Mouse (Mus musculus): ENCODE data around the gene She. TPM values are rescaled to one million over a fixed set of nuclear protein-coding genes. Genes with fewer than 3 reads are reported as not detected.

Gene She
- polyA plus RNA-seq, 1 experiment, result 4.2 TPM

GRCm38 (mm10) chr3:89818605-89819004 is 12.6 kb upstream of the She start:
- no peaks in the 10 kb centered on the region for H3K27me3 ChIP-seq (ENCODE audit: control insufficient read depth, insufficient read depth, low read length, poor library complexity, severe bottlenecking)
- no peak overlapping the region for H3K4me3 ChIP-seq (ENCODE audit: low read depth, low read length)
- TF ChIP-seq POLR2A (IDR thresholded peaks at IDR 0.05; ENCODE audit: insufficient read depth, low read length) (no peak), CTCF (IDR thresholded peaks at IDR 0.05; ENCODE audit: low read depth, low read length) (no peak), EP300 (IDR thresholded peaks at IDR 0.05; ENCODE audit: insufficient read depth, low read depth, low read length) (no peak)
- H3K27ac ChIP-seq (ENCODE audit: insufficient read depth, low read length), result no peak overlapping the region
- H3K9ac ChIP-seq (ENCODE audit: low read depth, poor library complexity, severe bottlenecking), result no peak overlapping the region
- H3K36me3 ChIP-seq (ENCODE audit: control insufficient read depth, insufficient read depth, low read length, poor library complexity, severe bottlenecking), result no peaks in the 10 kb centered on the region
- H3K4me1 ChIP-seq (ENCODE audit: control insufficient read depth, insufficient read depth, low read length), result peaks cover 2% of the 10 kb centered on the region
- no peaks in the 10 kb centered on the region for H3K9me3 ChIP-seq (replicated peaks; ENCODE audit: control insufficient read depth, insufficient read depth, low read length, poor library complexity, severe bottlenecking)

GRCm38 (mm10) chr3:89819897-89820296 is 11.3 kb upstream of the She start:
- Histone ChIP-seq H3K4me1 (ENCODE audit: control insufficient read depth, insufficient read depth, low read length) (peaks cover 2% of the 10 kb centered on the region), H3K9me3 (replicated peaks; ENCODE audit: control insufficient read depth, insufficient read depth, low read length, poor library complexity, severe bottlenecking) (no peaks in the 10 kb centered on the region), H3K27ac (ENCODE audit: insufficient read depth, low read length) (no peak overlapping the region), H3K4me3 (ENCODE audit: low read depth, low read length) (no peak overlapping the region), H3K36me3 (ENCODE audit: control insufficient read depth, insufficient read depth, low read length, poor library complexity, severe bottlenecking) (no peaks in the 10 kb centered on the region), H3K9ac (ENCODE audit: low read depth, poor library complexity, severe bottlenecking) (no peak overlapping the region), H3K27me3 (ENCODE audit: control insufficient read depth, insufficient read depth, low read length, poor library complexity, severe bottlenecking) (no peaks in the 10 kb centered on the region)
- no peak for TF ChIP-seq CTCF (IDR thresholded peaks at IDR 0.05; ENCODE audit: low read depth, low read length)
- TF ChIP-seq EP300 (IDR thresholded peaks at IDR 0.05; ENCODE audit: insufficient read depth, low read depth, low read length), result no peak
- TF ChIP-seq POLR2A (IDR thresholded peaks at IDR 0.05; ENCODE audit: insufficient read depth, low read length), result no peak

- no peaks in the 10 kb centered on the region for H3K9me3 ChIP-seq (replicated peaks; ENCODE audit: control insufficient read depth, insufficient read depth, low read length, poor library complexity, severe bottlenecking)
Observed at GRCm38 (mm10) chr3:89820311-89821095, 10.7 kb upstream of the She start.

GRCm38 (mm10) chr3:89821096-89821513 is 10.1 kb upstream of the She start:
- TF ChIP-seq POLR2A (IDR thresholded peaks at IDR 0.05; ENCODE audit: insufficient read depth, low read length), result no peak
- no peak for TF ChIP-seq EP300 (IDR thresholded peaks at IDR 0.05; ENCODE audit: insufficient read depth, low read depth, low read length)
- no peak for TF ChIP-seq CTCF (IDR thresholded peaks at IDR 0.05; ENCODE audit: low read depth, low read length)
- Histone ChIP-seq H3K27ac (ENCODE audit: insufficient read depth, low read length) (no peak overlapping the region), H3K4me1 (ENCODE audit: control insufficient read depth, insufficient read depth, low read length) (peaks cover 2% of the 10 kb centered on the region), H3K9ac (ENCODE audit: low read depth, poor library complexity, severe bottlenecking) (no peak overlapping the region), H3K27me3 (ENCODE audit: control insufficient read depth, insufficient read depth, low read length, poor library complexity, severe bottlenecking) (no peaks in the 10 kb centered on the region), H3K9me3 (replicated peaks; ENCODE audit: control insufficient read depth, insufficient read depth, low read length, poor library complexity, severe bottlenecking) (no peaks in the 10 kb centered on the region), H3K4me3 (ENCODE audit: low read depth, low read length) (no peak overlapping the region), H3K36me3 (ENCODE audit: control insufficient read depth, insufficient read depth, low read length, poor library complexity, severe bottlenecking) (no peaks in the 10 kb centered on the region)

More at GRCm38 (mm10) chr3:89820311-89821095, 10.7 kb upstream of the She start:
- H3K9ac ChIP-seq (ENCODE audit: low read depth, poor library complexity, severe bottlenecking), result no peak overlapping the region
- no peak overlapping the region for H3K27ac ChIP-seq (ENCODE audit: insufficient read depth, low read length)
- H3K27me3 ChIP-seq (ENCODE audit: control insufficient read depth, insufficient read depth, low read length, poor library complexity, severe bottlenecking), result no peaks in the 10 kb centered on the region
- TF ChIP-seq EP300 (IDR thresholded peaks at IDR 0.05; ENCODE audit: insufficient read depth, low read depth, low read length) (no peak), CTCF (IDR thresholded peaks at IDR 0.05; ENCODE audit: low read depth, low read length) (no peak), POLR2A (IDR thresholded peaks at IDR 0.05; ENCODE audit: insufficient read depth, low read length) (no peak)
- H3K4me3 ChIP-seq (ENCODE audit: low read depth, low read length), result no peak overlapping the region
- no peaks in the 10 kb centered on the region for H3K36me3 ChIP-seq (ENCODE audit: control insufficient read depth, insufficient read depth, low read length, poor library complexity, severe bottlenecking)
- peaks cover 2% of the 10 kb centered on the region for H3K4me1 ChIP-seq (ENCODE audit: control insufficient read depth, insufficient read depth, low read length)

- Histone ChIP-seq H3K4me3 (ENCODE audit: low read depth, low read length) (no peak overlapping the region), H3K9me3 (replicated peaks; ENCODE audit: control insufficient read depth, insufficient read depth, low read length, poor library complexity, severe bottlenecking) (no peaks in the 10 kb centered on the region), H3K27ac (ENCODE audit: insufficient read depth, low read length) (no peak overlapping the region), H3K9ac (ENCODE audit: low read depth, poor library complexity, severe bottlenecking) (no peak overlapping the region), H3K27me3 (ENCODE audit: control insufficient read depth, insufficient read depth, low read length, poor library complexity, severe bottlenecking) (no peaks in the 10 kb centered on the region), H3K36me3 (ENCODE audit: control insufficient read depth, insufficient read depth, low read length, poor library complexity, severe bottlenecking) (no peaks in the 10 kb centered on the region), H3K4me1 (ENCODE audit: control insufficient read depth, insufficient read depth, low read length) (peaks cover 2% of the 10 kb centered on the region)
- TF ChIP-seq POLR2A (IDR thresholded peaks at IDR 0.05; ENCODE audit: insufficient read depth, low read length), result no peak
- no peak for TF ChIP-seq CTCF (IDR thresholded peaks at IDR 0.05; ENCODE audit: low read depth, low read length)
- TF ChIP-seq EP300 (IDR thresholded peaks at IDR 0.05; ENCODE audit: insufficient read depth, low read depth, low read length), result no peak
Observed at GRCm38 (mm10) chr3:89821548-89822480, 9.4 kb upstream of the She start.
